Comparison of ENCODE assay signal across 21 mouse cellular contexts in genomic region chr4:65298212-65299181, GRCm38 (mm10).
A peak's percentile ranks its signal among the peaks of the same experiment; 100 is the strongest.
DNase-seq lines count a peak whose midpoint lies in the region; ATAC-seq lines count a peak whose summit lies in the region.
"Had no signal": no experiment of that assay in that cellular context is flagged by ENCODE, and none has a peak within 500 bp of the region (broad histone marks: within the 10 kb centered on the region; RNA-seq: fewer than 3 reads in every experiment).

No protein-coding gene starts in this region.

- no peaks in the 10 kb centered on the region for H3K9me3 ChIP-seq in lung, embryonic 16.5 days (ENCODE audit: control insufficient read depth, low read length)
- no peaks in the 10 kb centered on the region for H3K9me3 ChIP-seq in liver, embryonic 16.5 days (replicated peaks; ENCODE audit: control insufficient read depth, low read length)
- H3K9me3 ChIP-seq: intestine, embryonic 15.5 days; limb, embryonic 10.5 days; lung, embryonic 15.5 days; neural tube, embryonic 12.5 days had no signal

- H3K4me3 ChIP-seq in lung, embryonic 16.5 days (ENCODE audit: low read length), result no peak overlapping the region
- no peak overlapping the region for H3K4me3 ChIP-seq in liver, embryonic 16.5 days (ENCODE audit: low read depth, low read length)
- H3K4me3 ChIP-seq: erythroblast, embryonic 14.5 days; intestine, embryonic 15.5 days; left cerebral cortex, adult 2 months; limb, embryonic 10.5 days; lung, embryonic 15.5 days; neural tube, embryonic 12.5 days had no signal

- H3K9ac ChIP-seq in lung, embryonic 16.5 days (ENCODE audit: low read length), result no peak overlapping the region
- H3K9ac ChIP-seq in liver, embryonic 16.5 days (ENCODE audit: low read depth, low read length), result no peak overlapping the region
- H3K9ac ChIP-seq: hindbrain, embryonic 14.5 days; intestine, embryonic 15.5 days; lung, embryonic 15.5 days; neural tube, embryonic 12.5 days had no signal

- H3K27me3 ChIP-seq in lung, embryonic 16.5 days (ENCODE audit: control insufficient read depth, insufficient read depth, low read depth, low read length), result no peaks in the 10 kb centered on the region
- no peaks in the 10 kb centered on the region for H3K27me3 ChIP-seq in liver, embryonic 16.5 days (ENCODE audit: control insufficient read depth, insufficient read depth, low read depth, low read length)
- H3K27me3 ChIP-seq: intestine, embryonic 15.5 days; lung, embryonic 15.5 days; neural tube, embryonic 12.5 days had no signal

- 55% methylated on average over 9 of the region's 9 CpGs for WGBS in lung, embryonic 16.5 days
- 49% methylated on average over 9 of the region's 9 CpGs for WGBS in liver, embryonic 16.5 days (ENCODE audit: insufficient replicate concordance)

- no peak overlapping the region for H3K27ac ChIP-seq in lung, embryonic 16.5 days (ENCODE audit: low read length)
- peak overlapping the region; percentile 59 for H3K27ac ChIP-seq in liver, embryonic 16.5 days (ENCODE audit: low read length)
- H3K27ac ChIP-seq: hindbrain, embryonic 14.5 days; intestine, embryonic 15.5 days; left cerebral cortex, adult 2 months; limb, embryonic 10.5 days; lung, embryonic 15.5 days; neural tube, embryonic 12.5 days had no signal

- H3K4me1 ChIP-seq in lung, embryonic 16.5 days (replicated peaks; ENCODE audit: control insufficient read depth, insufficient read depth, low read length), result peaks cover 3% of the 10 kb centered on the region; the same call in 1 of the 2 replicates
- peaks cover 2% of the 10 kb centered on the region; the same call in 1 of the 2 replicates for H3K4me1 ChIP-seq in liver, embryonic 16.5 days (ENCODE audit: control insufficient read depth, low read depth, low read length)
- H3K4me1 ChIP-seq: intestine, embryonic 15.5 days had no signal

- 0 out of 2 replicates have a peak, but pooled peaks have one; percentile 20 for ATAC-seq in lung, embryonic 16.5 days (ENCODE audit: low read depth)
- peak; percentile 68 for ATAC-seq in granulocyte monocyte progenitor cell, adult 5-6 weeks (replicated peaks; ENCODE audit: poor library complexity, severe bottlenecking)
- peak; percentile 87 for ATAC-seq in liver, embryonic 16.5 days (ENCODE audit: low read depth)
- ATAC-seq: CD4-positive, CD25-positive, alpha-beta regulatory T cell, adult 4 months; intestine, embryonic 15.5 days had no signal

- no peak overlapping the region for H3K4me2 ChIP-seq in lung, embryonic 16.5 days (ENCODE audit: low read depth, low read length)
- peak overlapping the region; percentile 2; the same call in 1 of the 2 replicates for H3K4me2 ChIP-seq in liver, embryonic 16.5 days (ENCODE audit: low read depth, low read length)
- H3K4me2 ChIP-seq: hindbrain, embryonic 14.5 days; intestine, embryonic 15.5 days; lung, embryonic 15.5 days; neural tube, embryonic 12.5 days had no signal

- intact Hi-C loops in heart, postnatal 36 days (cut with DNase I), result no loop called here

- DNase-seq in lung, postnatal 10 days, result no peak
- peak; percentile 42 for DNase-seq in NIH3T3 (ENCODE audit: low read depth)
- DNase-seq in spleen, postnatal 36 days (ENCODE audit: low spot score in 2 of 2), result no peak
- no peak for DNase-seq in heart, postnatal 36 days
- DNase-seq: adrenal gland, adult 8-10 months; cerebellum, adult 11-12 months; gastrocnemius, postnatal 14 days; kidney, postnatal 25 days; thymus, postnatal 36 days had no signal

- H3K36me3 ChIP-seq in lung, embryonic 16.5 days (ENCODE audit: control insufficient read depth, insufficient read depth, low read length), result no peaks in the 10 kb centered on the region
- no peaks in the 10 kb centered on the region for H3K36me3 ChIP-seq in liver, embryonic 16.5 days (ENCODE audit: control insufficient read depth, insufficient read depth)
- H3K36me3 ChIP-seq: G1E; intestine, embryonic 15.5 days; limb, embryonic 10.5 days; lung, embryonic 15.5 days; neural tube, embryonic 12.5 days had no signal

Comparison
In these comparisons a context has a peak if more than half of its experiments do, and no peak if none do; other contexts are left out.
1. ATAC-seq: peak in every context shown above with its lines; median percentile 87 in liver, embryonic 16.5 days; 68 in granulocyte monocyte progenitor cell, adult 5-6 weeks; 20 in lung, embryonic 16.5 days.